Mouse (Mus musculus): ENCODE measurements around the gene Entpd2. TPM values are rescaled to one million over a fixed set of nuclear protein-coding genes. Genes with fewer than 3 reads are reported as not detected.

Entpd2 gene
- total and polyA plus RNA-seq, 3 experiments, result not detected

- Histone ChIP-seq H3K9ac (ENCODE audit: control insufficient read depth, low read depth, low read length, poor library complexity, severe bottlenecking) (no peak overlapping the region), H3K4me3 (ENCODE audit: control insufficient read depth in 1 of 2, insufficient read depth in 1 of 2, low read depth in 2 of 2, low read length in 2 of 2) (no peak overlapping the region), H3K4me1 (ENCODE audit: control insufficient read depth in 1 of 2, insufficient read depth in 2 of 2, low read length in 2 of 2) (no peaks in the 10 kb centered on the region), H3K27ac (ENCODE audit: control insufficient read depth, low read depth, low read length) (no peak overlapping the region), H3K79me2 (ENCODE audit: control insufficient read depth, insufficient read depth, low read length, poor library complexity) (no peaks in the 10 kb centered on the region), H3K27me3 (ENCODE audit: control insufficient read depth in 1 of 2, insufficient read depth in 2 of 2, low read length in 2 of 2) (peaks cover 2 to 4% of the 10 kb centered on the region in 2 experiments), H3K36me3 (ENCODE audit: control insufficient read depth in 1 of 2, insufficient read depth in 2 of 2, low read length in 2 of 2) (no peaks in the 10 kb centered on the region), H3K9me3 (replicated peaks; ENCODE audit: insufficient read depth, low read length) (no peaks in the 10 kb centered on the region)
- TF ChIP-seq ZMIZ1 (IDR thresholded peaks at IDR 0.05; ENCODE audit: low read depth, low read length) (no peak), ZC3H11A (IDR thresholded peaks at IDR 0.05; ENCODE audit: low read depth, low read length) (no peak), CHD2 (IDR thresholded peaks at IDR 0.05; ENCODE audit: low read length) (no peak), CTCF (IDR thresholded peaks at IDR 0.05 in 2 of 3, conservative IDR thresholded peaks at IDR 0.05 in 1 of 3; ENCODE audit: control insufficient read depth in 1 of 3, insufficient read depth in 1 of 3, low read depth in 2 of 3, low read length in 3 of 3, poor library complexity in 1 of 3, severe bottlenecking in 1 of 3) (no peak), USF2 (IDR thresholded peaks at IDR 0.05; ENCODE audit: borderline replicate concordance in 1 of 2, insufficient read depth in 1 of 2, low read depth in 1 of 2, low read length in 2 of 2) (no peak), NELFE (IDR thresholded peaks at IDR 0.05; ENCODE audit: low read depth, low read length) (no peak), RCOR1 (IDR thresholded peaks at IDR 0.05; ENCODE audit: low read depth, low read length) (no peak), ZKSCAN1 (IDR thresholded peaks at IDR 0.05; ENCODE audit: low read depth, low read length) (no peak), SMC3 (IDR thresholded peaks at IDR 0.05; ENCODE audit: low read depth, low read length) (no peak), ELF1 (IDR thresholded peaks at IDR 0.05; ENCODE audit: low read depth, low read length) (no peak)
- DNase-seq (ENCODE audit: low read depth, low spot score), result no peak
Measured at GRCm38 (mm10) chr2:25391266-25391665, 4.4 kb upstream of the Entpd2 start.

- H3K79me2 ChIP-seq (ENCODE audit: control insufficient read depth, insufficient read depth, low read length, poor library complexity), result no peaks in the 10 kb centered on the region
- H3K27ac ChIP-seq (ENCODE audit: control insufficient read depth, low read depth, low read length), result no peak overlapping the region
- H3K36me3 ChIP-seq (ENCODE audit: control insufficient read depth in 1 of 2, insufficient read depth in 2 of 2, low read length in 2 of 2), result no peaks in the 10 kb centered on the region
- no peaks in the 10 kb centered on the region for H3K9me3 ChIP-seq (replicated peaks; ENCODE audit: insufficient read depth, low read length)
- peaks cover 4 to 6% of the 10 kb centered on the region in 2 experiments; a peak in 3 of 4 replicates for H3K27me3 ChIP-seq (ENCODE audit: control insufficient read depth in 1 of 2, insufficient read depth in 2 of 2, low read length in 2 of 2)
- no peak for TF ChIP-seq ZC3H11A (IDR thresholded peaks at IDR 0.05; ENCODE audit: low read depth, low read length)
- no peak for TF ChIP-seq CTCF (IDR thresholded peaks at IDR 0.05 in 2 of 3, conservative IDR thresholded peaks at IDR 0.05 in 1 of 3; ENCODE audit: control insufficient read depth in 1 of 3, insufficient read depth in 1 of 3, low read depth in 2 of 3, low read length in 3 of 3, poor library complexity in 1 of 3, severe bottlenecking in 1 of 3)
- no peak for TF ChIP-seq UBTF (IDR thresholded peaks at IDR 0.05; ENCODE audit: borderline replicate concordance, insufficient read depth, low read depth, low read length)
- no peak for TF ChIP-seq POLR2A (IDR thresholded peaks at IDR 0.05; ENCODE audit: control insufficient read depth in 1 of 2, insufficient read depth in 1 of 2, low read depth in 1 of 2, low read length in 2 of 2, poor library complexity in 1 of 2)
- no peak for TF ChIP-seq POLR2AphosphoS2 (IDR thresholded peaks at IDR 0.05; ENCODE audit: low read length)
- TF ChIP-seq JUND (IDR thresholded peaks at IDR 0.05; ENCODE audit: low read depth, low read length), result no peak
- no peak for TF ChIP-seq TAL1 (IDR thresholded peaks at IDR 0.05; ENCODE audit: low read length)
- no peak for TF ChIP-seq TCF12 (IDR thresholded peaks at IDR 0.05; ENCODE audit: low read depth, low read length)
- TF ChIP-seq GATA1 (IDR thresholded peaks at IDR 0.05; ENCODE audit: low read depth, low read length), result no peak
- no peaks in the 10 kb centered on the region for H3K4me1 ChIP-seq (ENCODE audit: control insufficient read depth in 1 of 2, insufficient read depth in 2 of 2, low read length in 2 of 2)
- no peak overlapping the region for H3K4me3 ChIP-seq (ENCODE audit: control insufficient read depth in 1 of 2, insufficient read depth in 1 of 2, low read depth in 2 of 2, low read length in 2 of 2)
- no peak for DNase-seq (ENCODE audit: low read depth, low spot score)
- H3K9ac ChIP-seq (ENCODE audit: control insufficient read depth, low read depth, low read length, poor library complexity, severe bottlenecking), result no peak overlapping the region
Measured at GRCm38 (mm10) chr2:25394281-25395221, 1.1 kb upstream of the Entpd2 start.
